Mouse (Mus musculus): ENCODE measurements around the gene Trim56.
A peak's percentile ranks its signal among the peaks of the same experiment; 100 is the strongest.

Gene Trim56

GRCm38 (mm10) chr5:137108111-137108510 lies 7.9 kb downstream of the Trim56 start:
- DNase-seq (ENCODE audit: low read depth) = peak; percentile 29

GRCm38 (mm10) chr5:137107670-137108069 lies 8.3 kb downstream of the Trim56 start:
- no peak for DNase-seq (ENCODE audit: low read depth)

- DNase-seq (ENCODE audit: low read depth) = peak; percentile 96
These were observed 9.0 kb downstream of the Trim56 start for GRCm38 (mm10) chr5:137107024-137107423.

GRCm38 (mm10) chr5:137106434-137106833 lies 9.6 kb downstream of the Trim56 start:
- peak; percentile 32 for DNase-seq (ENCODE audit: low read depth)

GRCm38 (mm10) chr5:137103969-137104368 lies 12.0 kb downstream of the Trim56 start:
- peak; percentile 48 for DNase-seq (ENCODE audit: low read depth)

GRCm38 (mm10) chr5:137102575-137103522 lies 13.2 kb downstream of the Trim56 start:
- DNase-seq (ENCODE audit: low read depth) = peak; percentile 90

- peak; percentile 79 for DNase-seq (ENCODE audit: low read depth)
These were observed 13.9 kb downstream of the Trim56 start for GRCm38 (mm10) chr5:137102078-137102477.

GRCm38 (mm10) chr5:137100660-137101059 lies 15.3 kb downstream of the Trim56 start:
- DNase-seq (ENCODE audit: low read depth) = peak; percentile 61

GRCm38 (mm10) chr5:137098418-137098817 lies 17.6 kb downstream of the Trim56 start:
- no peak for DNase-seq (ENCODE audit: low read depth)

GRCm38 (mm10) chr5:137096037-137096436 lies 20.0 kb downstream of the Trim56 start:
- peak; percentile 68 for DNase-seq (ENCODE audit: low read depth)

GRCm38 (mm10) chr5:137095135-137095534 lies 20.9 kb downstream of the Trim56 start:
- no peak for DNase-seq (ENCODE audit: low read depth)

GRCm38 (mm10) chr5:137093720-137094119 lies 22.3 kb downstream of the Trim56 start:
- DNase-seq (ENCODE audit: low read depth) = no peak

- no peak for DNase-seq (ENCODE audit: low read depth)
These were observed 24.4 kb downstream of the Trim56 start for GRCm38 (mm10) chr5:137091560-137091959.

GRCm38 (mm10) chr5:137090870-137091269 lies 25.1 kb downstream of the Trim56 start:
- no peak for DNase-seq (ENCODE audit: low read depth)

- no peak for DNase-seq (ENCODE audit: low read depth)
These were observed 28.6 kb downstream of the Trim56 start for GRCm38 (mm10) chr5:137087410-137087809.

- no peak for DNase-seq (ENCODE audit: low read depth)
These were observed 30.3 kb downstream of the Trim56 start for GRCm38 (mm10) chr5:137085731-137086130.

- no peak for DNase-seq (ENCODE audit: low read depth)
These were observed 31.0 kb downstream of the Trim56 start for GRCm38 (mm10) chr5:137085021-137085420.

GRCm38 (mm10) chr5:137083051-137083450 lies 33.0 kb downstream of the Trim56 start:
- no peak for DNase-seq (ENCODE audit: low read depth)

GRCm38 (mm10) chr5:137079849-137080248 lies 36.2 kb downstream of the Trim56 start:
- DNase-seq (ENCODE audit: low read depth) = peak; percentile 85

- DNase-seq (ENCODE audit: low read depth) = peak; percentile 72
These were observed 37.4 kb downstream of the Trim56 start for GRCm38 (mm10) chr5:137078616-137079015.

- DNase-seq (ENCODE audit: low read depth) = peak; percentile 67
These were observed 38.0 kb downstream of the Trim56 start for GRCm38 (mm10) chr5:137078041-137078440.

- peak; percentile 57 for DNase-seq (ENCODE audit: low read depth)
These were observed 38.8 kb downstream of the Trim56 start for GRCm38 (mm10) chr5:137077187-137077586.

- peak; percentile 89 for DNase-seq (ENCODE audit: low read depth)
These were observed 39.6 kb downstream of the Trim56 start for GRCm38 (mm10) chr5:137076191-137076930.
